Mouse (Mus musculus) urinary bladder, adult 18-20 months (tissue): ENCODE results near the gene Dennd2c.
"Not testable (repeated sequence)": the region's sequence is repeated elsewhere in the genome, so short reads cannot be mapped to it uniquely, and the experiment has no call there.

Experiments
- DNase-seq, 2 experiments: peaks; one replicate each; pipeline ENCODE4 v3.0.0; 2022; ENCODE audit warnings: low spot score in 2 of 2, mixed read lengths in 2 of 2

The Dennd2c gene

GRCm38 (mm10) chr3:103169771-103170170 lies 67.4 kb downstream of the Dennd2c start:
- peak; percentile 52 to 63 for DNase-seq

GRCm38 (mm10) chr3:103171505-103172267 lies 69.3 kb downstream of the Dennd2c start, which contains the start of gene Bcas2:
Bcas2 (plus strand) TSS chr3:103171655.
- DNase-seq, result peak; percentile 96

- no peak for DNase-seq
Observed at GRCm38 (mm10) chr3:103172615-103173014, 70.2 kb downstream of the Dennd2c start.

GRCm38 (mm10) chr3:103176740-103177139 lies 74.3 kb downstream of the Dennd2c start:
- DNase-seq, result no peak

GRCm38 (mm10) chr3:103179527-103179926 lies 77.1 kb downstream of the Dennd2c start:
- DNase-seq, result no peak

- no peak for DNase-seq
Observed at GRCm38 (mm10) chr3:103181171-103181570, 78.8 kb downstream of the Dennd2c start.

GRCm38 (mm10) chr3:103182821-103183220 lies 80.4 kb downstream of the Dennd2c start:
- DNase-seq, result no peak

- DNase-seq, result not testable (repeated sequence)
Observed at GRCm38 (mm10) chr3:103184467-103184866, 82.1 kb downstream of the Dennd2c start.

- DNase-seq, result no peak
Observed at GRCm38 (mm10) chr3:103188451-103188850, 86.0 kb downstream of the Dennd2c start.

GRCm38 (mm10) chr3:103188856-103189255 lies 86.5 kb downstream of the Dennd2c start:
- DNase-seq, result no peak

GRCm38 (mm10) chr3:103192161-103192560 lies 89.8 kb downstream of the Dennd2c start:
- no peak for DNase-seq

GRCm38 (mm10) chr3:103193186-103193585 lies 90.8 kb downstream of the Dennd2c start:
- no peak for DNase-seq

GRCm38 (mm10) chr3:103196320-103196823 lies 94.0 kb downstream of the Dennd2c start:
- DNase-seq, result no peak

GRCm38 (mm10) chr3:103199386-103199785 lies 97.0 kb downstream of the Dennd2c start:
- DNase-seq, result no peak

GRCm38 (mm10) chr3:103201105-103201504 lies 98.7 kb downstream of the Dennd2c start:
- not testable (repeated sequence) for DNase-seq

GRCm38 (mm10) chr3:103203554-103203953 lies 101.2 kb downstream of the Dennd2c start:
- no peak for DNase-seq

GRCm38 (mm10) chr3:103204445-103204844 lies 102.0 kb downstream of the Dennd2c start:
- DNase-seq, result no peak

- no peak for DNase-seq
Observed at GRCm38 (mm10) chr3:103206393-103206792, 104.0 kb downstream of the Dennd2c start.

- no peak for DNase-seq
Observed at GRCm38 (mm10) chr3:103207749-103208148, 105.3 kb downstream of the Dennd2c start.

- DNase-seq, result no peak
Observed at GRCm38 (mm10) chr3:103208237-103208636, 105.8 kb downstream of the Dennd2c start.

GRCm38 (mm10) chr3:103211101-103211500 lies 108.7 kb downstream of the Dennd2c start:
- DNase-seq, result no peak

GRCm38 (mm10) chr3:103212142-103212541 lies 109.7 kb downstream of the Dennd2c start:
- no peak for DNase-seq

- no peak for DNase-seq
Observed at GRCm38 (mm10) chr3:103213537-103213936, 111.1 kb downstream of the Dennd2c start.
